19 mouse cellular contexts compared by ENCODE assay signal in the genomic region with DNA sequence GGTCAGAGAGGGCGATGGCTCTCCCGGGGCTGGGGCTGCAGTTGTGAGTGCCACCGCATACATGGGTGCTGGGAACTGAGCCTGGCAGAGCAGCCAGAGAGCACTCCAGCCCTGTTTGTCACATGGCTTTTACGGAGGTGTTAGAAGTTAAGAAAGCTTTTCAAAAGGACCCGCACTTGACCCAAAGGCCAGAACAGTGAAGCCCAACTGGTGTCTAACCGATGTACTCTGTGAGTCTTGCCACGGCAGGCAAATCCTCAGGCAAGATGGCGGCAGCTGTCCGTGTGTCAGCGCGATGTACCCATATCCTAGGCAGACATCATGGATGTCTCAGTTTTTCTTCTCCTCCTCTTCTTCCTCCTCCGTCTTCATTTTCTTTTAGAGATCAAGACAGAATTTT. TPM values are rescaled to one million over a fixed set of nuclear protein-coding genes. Genes with fewer than 3 reads are reported as not detected.
"Had no signal": no experiment of that assay in that cellular context is flagged by ENCODE, and none has a peak within 500 bp of the region (broad histone marks: within the 10 kb centered on the region; RNA-seq: fewer than 3 reads in every experiment).

No protein-coding gene starts in this region.

- H3K9ac ChIP-seq: liver, embryonic 15.5 days; liver, postnatal 0 days; lung, embryonic 15.5 days; midbrain, embryonic 12.5 days; neural tube, embryonic 12.5 days; stomach, embryonic 15.5 days had no signal

- H3K36me3 ChIP-seq: liver, embryonic 15.5 days; lung, embryonic 15.5 days; midbrain, embryonic 12.5 days; neural tube, embryonic 12.5 days; stomach, embryonic 15.5 days had no signal

- H3K27me3 ChIP-seq: liver, embryonic 15.5 days; lung, embryonic 15.5 days; midbrain, embryonic 12.5 days; neural tube, embryonic 12.5 days; stomach, embryonic 15.5 days had no signal

- DNase-seq: liver, postnatal 0 days; lung, adult 2 months; lung, postnatal 14 days; lung, postnatal 36 days; midbrain, embryonic 14.5 days; right cerebral cortex, postnatal 14 days; thymus, postnatal 14 days; thymus, postnatal 36 days had no signal

- H3K27ac ChIP-seq: liver, embryonic 15.5 days; lung, embryonic 15.5 days; macrophage; midbrain, embryonic 10.5 days; midbrain, embryonic 12.5 days; neural tube, embryonic 12.5 days; stomach, embryonic 15.5 days; stomach, postnatal 0 days had no signal

- H3K4me3 ChIP-seq: liver, embryonic 15.5 days; lung, embryonic 15.5 days; midbrain, embryonic 10.5 days; midbrain, embryonic 12.5 days; myocyte; neural tube, embryonic 12.5 days; stomach, embryonic 15.5 days had no signal

- H3K9me3 ChIP-seq: liver, embryonic 15.5 days; lung, embryonic 15.5 days; midbrain, embryonic 10.5 days; stomach, embryonic 15.5 days had no signal

RNA-seq across cellular contexts. Expression of a gene that starts 41.7 kb away (rescaled TPM):
- total RNA-seq: megakaryocyte, adult 5-6 weeks; megakaryocyte-erythroid progenitor cell, adult 5-6 weeks had no signal
- polyA plus RNA-seq: liver, embryonic 15.5 days; lung, embryonic 15.5 days; macrophage; midbrain, embryonic 10.5 days had no signal
